Mouse (Mus musculus) MEL (cell line): ENCODE measurements around the gene Nsun2.

Source experiments
- CHD1 ChIP-seq: IDR thresholded peaks from 2 replicates; pipeline ENCODE4 v1.6.1; 2012; ENCODE audit warnings: low read depth, mild to moderate bottlenecking, inconsistent platforms, low read length, improper control_type of control experiment
- CTCF ChIP-seq, 3 experiments: IDR thresholded peaks in 2 of 3; conservative IDR thresholded peaks in 1 of 3; 2 replicates each; pipeline ENCODE4 v1.5.1; 2011 to 2012; ENCODE audit warnings: low read length in 3 of 3, low read depth in 2 of 3, mild to moderate bottlenecking in 2 of 3, improper control_type of control experiment in 1 of 3, inconsistent platforms in 1 of 3, mixed read lengths in 1 of 3, moderate library complexity in 1 of 3; ENCODE audit not compliant: control insufficient read depth in 1 of 3, insufficient read depth in 1 of 3, poor library complexity in 1 of 3, severe bottlenecking in 1 of 3
- EP300 ChIP-seq, 2 experiments: IDR thresholded peaks; 2 replicates each; pipeline ENCODE4 v1.6.1; 2011; ENCODE audit warnings: improper control_type of control experiment in 2 of 2, low read length in 2 of 2, low read depth in 1 of 2, mild to moderate bottlenecking in 1 of 2
- MAX ChIP-seq: IDR thresholded peaks from 2 replicates; pipeline ENCODE4 v1.6.1; 2011; ENCODE audit warnings: low read length, improper control_type of control experiment
- MAZ ChIP-seq: IDR thresholded peaks from 2 replicates; pipeline ENCODE4 v1.6.1; 2012; ENCODE audit warnings: low read depth, mild to moderate bottlenecking, inconsistent platforms, low read length, improper control_type of control experiment
- MEF2A ChIP-seq: IDR thresholded peaks from 2 replicates; pipeline ENCODE4 v1.6.1; 2014; ENCODE audit warnings: low read depth, mild to moderate bottlenecking, inconsistent platforms, low read length, improper control_type of control experiment; ENCODE audit not compliant: poor library complexity, insufficient replicate concordance, severe bottlenecking; ENCODE audit errors: extremely low read depth
- POLR2A ChIP-seq, 2 experiments: IDR thresholded peaks; 2 replicates each; pipeline ENCODE4 v1.6.1; 2011 to 2012; ENCODE audit warnings: low read length in 2 of 2, mild to moderate bottlenecking in 2 of 2, control low read depth in 1 of 2, improper control_type of control experiment in 1 of 2, low read depth in 1 of 2, moderate library complexity in 1 of 2; ENCODE audit not compliant: control insufficient read depth in 1 of 2, insufficient read depth in 1 of 2, poor library complexity in 1 of 2
- POLR2AphosphoS5 ChIP-seq: IDR thresholded peaks from 2 replicates; pipeline ENCODE4 v1.6.1; 2012; ENCODE audit warnings: low read depth, borderline replicate concordance, mild to moderate bottlenecking, inconsistent platforms, low read length, moderate library complexity, mixed read lengths
- TCF12 ChIP-seq: IDR thresholded peaks from 2 replicates; pipeline ENCODE4 v1.6.1; 2014; ENCODE audit warnings: low read depth, mild to moderate bottlenecking, inconsistent platforms, low read length, improper control_type of control experiment, moderate library complexity
- UBTF ChIP-seq: IDR thresholded peaks from 2 replicates; pipeline ENCODE4 v1.6.1; 2012; ENCODE audit warnings: low read depth, mild to moderate bottlenecking, inconsistent platforms, low read length, improper control_type of control experiment, moderate library complexity, borderline replicate concordance; ENCODE audit not compliant: insufficient read depth
- USF1 ChIP-seq: IDR thresholded peaks from 2 replicates; pipeline ENCODE4 v1.6.1; 2014; ENCODE audit warnings: low read depth, mild to moderate bottlenecking, inconsistent platforms, low read length, improper control_type of control experiment, moderate library complexity
- USF2 ChIP-seq, 2 experiments: IDR thresholded peaks; 2 replicates each; pipeline ENCODE4 v1.6.1; 2011 to 2012; ENCODE audit warnings: improper control_type of control experiment in 2 of 2, low read length in 2 of 2, borderline replicate concordance in 1 of 2, inconsistent platforms in 1 of 2, low read depth in 1 of 2, mild to moderate bottlenecking in 1 of 2; ENCODE audit not compliant: insufficient read depth in 1 of 2
- ZMIZ1 ChIP-seq: IDR thresholded peaks from 2 replicates; pipeline ENCODE4 v1.6.1; 2012; ENCODE audit warnings: low read depth, mild to moderate bottlenecking, inconsistent platforms, low read length, improper control_type of control experiment, moderate library complexity

DNA sequence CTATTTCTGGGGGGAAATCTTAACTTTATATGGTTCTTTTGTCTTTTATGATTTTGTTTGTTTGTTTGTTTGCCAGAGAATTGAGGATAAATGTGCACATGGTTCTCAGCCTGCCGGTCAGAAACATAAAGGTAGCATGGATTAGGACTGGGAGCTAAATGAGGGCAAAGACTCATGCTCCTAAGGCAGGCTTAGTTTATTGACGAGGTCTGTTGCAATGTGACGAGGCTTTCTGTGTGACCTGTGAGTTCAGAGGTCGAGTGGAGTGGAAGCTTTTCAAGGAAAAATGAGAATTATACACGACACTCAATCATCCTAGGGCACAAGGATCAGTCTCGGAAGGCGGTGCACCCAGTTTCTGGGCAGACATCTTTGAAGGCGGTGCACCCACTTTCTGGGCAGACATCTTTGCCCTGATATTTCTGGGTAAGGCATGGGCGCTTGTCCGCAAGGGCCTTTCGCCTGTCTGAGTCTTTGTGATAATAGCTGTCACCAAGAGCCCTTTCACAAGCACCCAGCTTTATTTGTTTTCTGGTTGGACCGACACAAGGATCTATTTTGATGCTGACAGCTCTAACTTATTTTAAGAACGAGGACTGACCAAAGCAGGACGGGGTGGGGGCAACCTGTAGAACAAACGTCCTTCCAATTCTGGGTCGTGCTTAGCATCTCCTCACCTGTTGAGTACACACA lies 14.1 kb downstream of the Nsun2 start:
- TF ChIP-seq CTCF (IDR thresholded peaks at IDR 0.05 in 2 of 3, conservative IDR thresholded peaks at IDR 0.05 in 1 of 3; ENCODE audit: control insufficient read depth in 1 of 3, insufficient read depth in 1 of 3, low read depth in 2 of 3, low read length in 3 of 3, poor library complexity in 1 of 3, severe bottlenecking in 1 of 3) (no peak), MAZ (no peak), MEF2A (no peak), EP300 (IDR thresholded peaks at IDR 0.05; ENCODE audit: low read depth in 1 of 2, low read length in 2 of 2) (no peak), CHD1 (no peak), POLR2A (IDR thresholded peaks at IDR 0.05; ENCODE audit: control insufficient read depth in 1 of 2, insufficient read depth in 1 of 2, low read depth in 1 of 2, low read length in 2 of 2, poor library complexity in 1 of 2) (no peak), USF1 (no peak), MAX (no peak), UBTF (no peak), ZMIZ1 (no peak), TCF12 (no peak), USF2 (IDR thresholded peaks at IDR 0.05; ENCODE audit: borderline replicate concordance in 1 of 2, insufficient read depth in 1 of 2, low read depth in 1 of 2, low read length in 2 of 2) (no peak), POLR2AphosphoS5 (no peak)
